Mouse (Mus musculus) MEL (cell line): ENCODE results near the gene Gm45716. TPM values are rescaled to one million over a fixed set of nuclear protein-coding genes. Genes with fewer than 3 reads are reported as not detected.

ENCODE experiments used
- DNase-seq: peaks from one replicate; pipeline ENCODE4 v3.0.0; 2011; ENCODE audit warnings: low read depth, low spot score
- H3K27ac ChIP-seq: 2 replicates; pipeline ENCODE4 v1.5.1; 2012; ENCODE audit warnings: low read depth, mild to moderate bottlenecking, control low read depth, low read length, moderate library complexity; ENCODE audit not compliant: control insufficient read depth
- H3K27me3 ChIP-seq, 2 experiments: fragments of 150-350 bp in 1 of 2; sonication (generic) in 1 of 2; 2 replicates each; pipeline ENCODE4 v1.6.1; 2012; ENCODE audit warnings: low read length in 2 of 2, mild to moderate bottlenecking in 2 of 2, improper control_type of control experiment in 1 of 2, moderate library complexity in 1 of 2; ENCODE audit not compliant: insufficient read depth in 2 of 2, control insufficient read depth in 1 of 2
- H3K36me3 ChIP-seq, 2 experiments: 2 replicates each; pipeline ENCODE4 v1.6.1; 2012 to 2014; ENCODE audit warnings: low read length in 2 of 2, improper control_type of control experiment in 1 of 2, inconsistent platforms in 1 of 2, mild to moderate bottlenecking in 1 of 2; ENCODE audit not compliant: insufficient read depth in 2 of 2, control insufficient read depth in 1 of 2
- H3K4me1 ChIP-seq, 2 experiments: fragments of 150-350 bp in 1 of 2; sonication (generic) in 1 of 2; 2 replicates each; pipeline ENCODE4 v1.6.1; 2012; ENCODE audit warnings: low read length in 2 of 2, improper control_type of control experiment in 1 of 2, mild to moderate bottlenecking in 1 of 2; ENCODE audit not compliant: insufficient read depth in 2 of 2, control insufficient read depth in 1 of 2
- H3K4me3 ChIP-seq, 2 experiments: fragments of 150-350 bp in 1 of 2; sonication (generic) in 1 of 2; 2 replicates each; pipeline ENCODE4 v1.5.1; 2012; ENCODE audit warnings: low read depth in 2 of 2, low read length in 2 of 2, mild to moderate bottlenecking in 2 of 2, moderate library complexity in 2 of 2, control low read depth in 1 of 2, improper control_type of control experiment in 1 of 2; ENCODE audit not compliant: control insufficient read depth in 1 of 2, insufficient read depth in 1 of 2
- H3K79me2 ChIP-seq: 2 replicates; pipeline ENCODE4 v1.6.1; 2012; ENCODE audit warnings: mild to moderate bottlenecking, low read length, moderate library complexity; ENCODE audit not compliant: control insufficient read depth, poor library complexity, insufficient read depth
- H3K9ac ChIP-seq: 2 replicates; pipeline ENCODE4 v1.6.1; 2012; ENCODE audit warnings: low read depth, mild to moderate bottlenecking, control low read depth, low read length, moderate library complexity; ENCODE audit not compliant: control insufficient read depth, poor library complexity, severe bottlenecking
- H3K9me3 ChIP-seq: fragments of 150-350 bp; sonication (generic); replicated peaks from 2 replicates; pipeline ENCODE4 v1.6.1; 2012; ENCODE audit warnings: mild to moderate bottlenecking, low read length, improper control_type of control experiment, moderate library complexity; ENCODE audit not compliant: insufficient read depth
- CHD1 ChIP-seq: IDR thresholded peaks from 2 replicates; pipeline ENCODE4 v1.6.1; 2012; ENCODE audit warnings: low read depth, mild to moderate bottlenecking, inconsistent platforms, low read length, improper control_type of control experiment
- CHD2 ChIP-seq: IDR thresholded peaks from 2 replicates; pipeline ENCODE4 v1.6.1; 2011; ENCODE audit warnings: low read length, improper control_type of control experiment
- CTCF ChIP-seq, 3 experiments: IDR thresholded peaks in 2 of 3; conservative IDR thresholded peaks in 1 of 3; 2 replicates each; pipeline ENCODE4 v1.5.1; 2011 to 2012; ENCODE audit warnings: low read length in 3 of 3, low read depth in 2 of 3, mild to moderate bottlenecking in 2 of 3, improper control_type of control experiment in 1 of 3, inconsistent platforms in 1 of 3, mixed read lengths in 1 of 3, moderate library complexity in 1 of 3; ENCODE audit not compliant: control insufficient read depth in 1 of 3, insufficient read depth in 1 of 3, poor library complexity in 1 of 3, severe bottlenecking in 1 of 3
- EP300 ChIP-seq, 2 experiments: IDR thresholded peaks; 2 replicates each; pipeline ENCODE4 v1.6.1; 2011; ENCODE audit warnings: improper control_type of control experiment in 2 of 2, low read length in 2 of 2, low read depth in 1 of 2, mild to moderate bottlenecking in 1 of 2
- GABPA ChIP-seq: IDR thresholded peaks from 2 replicates; pipeline ENCODE4 v1.6.1; 2012; ENCODE audit warnings: low read depth, mild to moderate bottlenecking, inconsistent platforms, low read length, improper control_type of control experiment, moderate library complexity
- GATA1 ChIP-seq: IDR thresholded peaks from 2 replicates; pipeline ENCODE4 v1.6.1; 2011; ENCODE audit warnings: low read depth, low read length, improper control_type of control experiment
- JUND ChIP-seq: IDR thresholded peaks from 2 replicates; pipeline ENCODE4 v1.6.1; 2011; ENCODE audit warnings: low read depth, mild to moderate bottlenecking, improper control_type of control experiment, low read length
- MAFK ChIP-seq: IDR thresholded peaks from 2 replicates; pipeline ENCODE4 v1.6.1; 2011; ENCODE audit warnings: low read depth, mild to moderate bottlenecking, low read length, improper control_type of control experiment, borderline replicate concordance
- MYC ChIP-seq: IDR thresholded peaks from 2 replicates; pipeline ENCODE4 v1.6.1; 2011; ENCODE audit warnings: low read depth, mild to moderate bottlenecking, low read length, improper control_type of control experiment, moderate library complexity
- NELFE ChIP-seq: IDR thresholded peaks from 2 replicates; pipeline ENCODE4 v1.6.1; 2011; ENCODE audit warnings: low read depth, low read length, improper control_type of control experiment
- POLR2A ChIP-seq, 2 experiments: IDR thresholded peaks; 2 replicates each; pipeline ENCODE4 v1.6.1; 2011 to 2012; ENCODE audit warnings: low read length in 2 of 2, mild to moderate bottlenecking in 2 of 2, control low read depth in 1 of 2, improper control_type of control experiment in 1 of 2, low read depth in 1 of 2, moderate library complexity in 1 of 2; ENCODE audit not compliant: control insufficient read depth in 1 of 2, insufficient read depth in 1 of 2, poor library complexity in 1 of 2
- POLR2AphosphoS2 ChIP-seq: IDR thresholded peaks from 2 replicates; pipeline ENCODE4 v1.6.1; 2011; ENCODE audit warnings: low read length, improper control_type of control experiment
- RAD21 ChIP-seq: IDR thresholded peaks from 2 replicates; pipeline ENCODE4 v1.6.1; 2011; ENCODE audit warnings: mild to moderate bottlenecking, low read depth, low read length, improper control_type of control experiment
- RCOR1 ChIP-seq: IDR thresholded peaks from 2 replicates; pipeline ENCODE4 v1.6.1; 2012; ENCODE audit warnings: low read depth, mild to moderate bottlenecking, inconsistent platforms, low read length, improper control_type of control experiment
- SIN3A ChIP-seq: IDR thresholded peaks from 2 replicates; pipeline ENCODE4 v1.6.1; 2012; ENCODE audit warnings: low read length, improper control_type of control experiment, inconsistent platforms
- TCF12 ChIP-seq: IDR thresholded peaks from 2 replicates; pipeline ENCODE4 v1.6.1; 2014; ENCODE audit warnings: low read depth, mild to moderate bottlenecking, inconsistent platforms, low read length, improper control_type of control experiment, moderate library complexity
- USF1 ChIP-seq: IDR thresholded peaks from 2 replicates; pipeline ENCODE4 v1.6.1; 2014; ENCODE audit warnings: low read depth, mild to moderate bottlenecking, inconsistent platforms, low read length, improper control_type of control experiment, moderate library complexity
- USF2 ChIP-seq, 2 experiments: IDR thresholded peaks; 2 replicates each; pipeline ENCODE4 v1.6.1; 2011 to 2012; ENCODE audit warnings: improper control_type of control experiment in 2 of 2, low read length in 2 of 2, borderline replicate concordance in 1 of 2, inconsistent platforms in 1 of 2, low read depth in 1 of 2, mild to moderate bottlenecking in 1 of 2; ENCODE audit not compliant: insufficient read depth in 1 of 2
- ZC3H11A ChIP-seq: IDR thresholded peaks from 2 replicates; pipeline ENCODE4 v1.6.1; 2012; ENCODE audit warnings: low read depth, mild to moderate bottlenecking, inconsistent platforms, low read length, improper control_type of control experiment
- ZKSCAN1 ChIP-seq: IDR thresholded peaks from 2 replicates; pipeline ENCODE4 v1.6.1; 2012; ENCODE audit warnings: low read depth, mild to moderate bottlenecking, inconsistent platforms, low read length, improper control_type of control experiment, moderate library complexity
- ZMIZ1 ChIP-seq: IDR thresholded peaks from 2 replicates; pipeline ENCODE4 v1.6.1; 2012; ENCODE audit warnings: low read depth, mild to moderate bottlenecking, inconsistent platforms, low read length, improper control_type of control experiment, moderate library complexity
- ZNF384 ChIP-seq: IDR thresholded peaks from 2 replicates; pipeline ENCODE4 v1.6.1; 2012; ENCODE audit warnings: low read depth, mild to moderate bottlenecking, inconsistent platforms, low read length, improper control_type of control experiment
- polyA plus RNA-seq, 2 experiments: library from polyadenylated mRNA; stranded (reverse) in 1 of 2; unstranded in 1 of 2; fragments of >175 nt in 1 of 2; fragments of >200 nt in 1 of 2; gene quantifications; 2 replicates each; pipeline versions ENCODE4 v1.2.1 to v1.2.4; 2012; ENCODE audit warnings: low replicate concordance in 2 of 2, low read depth in 1 of 2; ENCODE audit not compliant: insufficient read length in 2 of 2, insufficient read depth in 1 of 2, missing spikeins in 1 of 2
- total RNA-seq: library from RNA; depleted of rRNA; stranded (reverse); fragments of 300-350 nt; gene quantifications from 2 replicates; pipeline ENCODE4 v1.2.3, GENCODE M21; 2012

Gm45716 gene
- total and polyA plus RNA-seq, 3 experiments, result 2.9 to 4.1 TPM; not detected in 1

DNA sequence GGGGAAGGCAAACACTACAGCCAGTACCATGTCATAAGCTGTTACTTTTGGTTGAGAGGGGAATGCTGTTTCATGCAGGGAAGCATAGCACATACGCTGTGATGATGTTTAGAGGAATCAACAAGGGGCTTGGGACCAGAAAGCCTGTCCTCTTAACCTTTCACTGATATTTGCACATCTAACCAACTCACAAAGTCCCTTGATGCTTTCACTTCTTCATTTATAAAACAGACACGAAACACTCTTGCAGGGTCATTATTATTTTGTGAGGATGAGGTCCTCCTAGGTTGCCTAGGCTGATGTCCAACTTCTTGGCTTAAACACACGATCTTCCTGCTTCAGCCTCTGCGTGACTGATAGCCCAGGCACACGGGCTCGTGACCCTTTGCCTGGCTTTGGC, 58.1 kb downstream of the Gm45716 start:
- Histone ChIP-seq H3K9me3 (no peaks in the 10 kb centered on the region), H3K27me3 (peaks cover 0 to 3% of the 10 kb centered on the region in 2 experiments; a peak in 2 of 4 replicates), H3K9ac (no peak overlapping the region), H3K36me3 (peaks cover 0 to 14% of the 10 kb centered on the region in 2 experiments; a peak in 2 of 4 replicates), H3K4me1 (peaks cover 2 to 15% of the 10 kb centered on the region in 2 experiments), H3K4me3 (no peak overlapping the region), H3K27ac (no peak overlapping the region), H3K79me2 (peaks cover 5% of the 10 kb centered on the region)
- TF ChIP-seq SIN3A (no peak), JUND (no peak), CHD2 (no peak), POLR2AphosphoS2 (no peak), CTCF (IDR thresholded peaks at IDR 0.05 in 2 of 3, conservative IDR thresholded peaks at IDR 0.05 in 1 of 3; ENCODE audit: control insufficient read depth in 1 of 3, insufficient read depth in 1 of 3, low read depth in 2 of 3, low read length in 3 of 3, poor library complexity in 1 of 3, severe bottlenecking in 1 of 3) (no peak), USF2 (IDR thresholded peaks at IDR 0.05; ENCODE audit: borderline replicate concordance in 1 of 2, insufficient read depth in 1 of 2, low read depth in 1 of 2, low read length in 2 of 2) (no peak), POLR2A (IDR thresholded peaks at IDR 0.05; ENCODE audit: control insufficient read depth in 1 of 2, insufficient read depth in 1 of 2, low read depth in 1 of 2, low read length in 2 of 2, poor library complexity in 1 of 2) (no peak), GATA1 (no peak)
- DNase-seq, result no peak

GRCm38 (mm10) chr11:90246676-90247075, 59.2 kb downstream of the Gm45716 start:
- no peak overlapping the region for H3K4me3 ChIP-seq
- H3K27me3 ChIP-seq, result peaks cover 0 to 3% of the 10 kb centered on the region in 2 experiments; a peak in 2 of 4 replicates
- H3K79me2 ChIP-seq, result peaks cover 5% of the 10 kb centered on the region
- no peak for DNase-seq
- no peak for TF ChIP-seq TCF12
- no peak for TF ChIP-seq SIN3A
- TF ChIP-seq ZC3H11A, result no peak
- no peak for TF ChIP-seq POLR2A (IDR thresholded peaks at IDR 0.05; ENCODE audit: control insufficient read depth in 1 of 2, insufficient read depth in 1 of 2, low read depth in 1 of 2, low read length in 2 of 2, poor library complexity in 1 of 2)
- TF ChIP-seq GATA1, result no peak
- no peak for TF ChIP-seq MYC
- no peak for TF ChIP-seq CTCF (IDR thresholded peaks at IDR 0.05 in 2 of 3, conservative IDR thresholded peaks at IDR 0.05 in 1 of 3; ENCODE audit: control insufficient read depth in 1 of 3, insufficient read depth in 1 of 3, low read depth in 2 of 3, low read length in 3 of 3, poor library complexity in 1 of 3, severe bottlenecking in 1 of 3)
- no peak for TF ChIP-seq RCOR1
- no peak for TF ChIP-seq ZKSCAN1
- no peak for TF ChIP-seq RAD21
- TF ChIP-seq EP300 (IDR thresholded peaks at IDR 0.05; ENCODE audit: low read depth in 1 of 2, low read length in 2 of 2), result no peak
- TF ChIP-seq JUND, result no peak
- no peak for TF ChIP-seq MAFK
- no peak for TF ChIP-seq CHD1
- TF ChIP-seq ZMIZ1, result no peak
- TF ChIP-seq GABPA, result no peak
- TF ChIP-seq USF2 (IDR thresholded peaks at IDR 0.05; ENCODE audit: borderline replicate concordance in 1 of 2, insufficient read depth in 1 of 2, low read depth in 1 of 2, low read length in 2 of 2), result no peak
- TF ChIP-seq ZNF384, result no peak
- TF ChIP-seq USF1, result no peak
- TF ChIP-seq NELFE, result no peak
- H3K9ac ChIP-seq, result no peak overlapping the region
- H3K9me3 ChIP-seq, result no peaks in the 10 kb centered on the region
- H3K4me1 ChIP-seq, result peaks cover 7 to 18% of the 10 kb centered on the region in 2 experiments
- H3K27ac ChIP-seq, result no peak overlapping the region
- peaks cover 0 to 15% of the 10 kb centered on the region in 2 experiments; a peak in 2 of 4 replicates for H3K36me3 ChIP-seq
